Mouse (Mus musculus) neutrophil, adult 5-6 weeks (primary cell): Measurements from ENCODE around the gene Shb. TPM values are rescaled to one million over a fixed set of nuclear protein-coding genes. Genes with fewer than 3 reads are reported as not detected.

Experiments
- ATAC-seq: fragments of 151-379, 151-347 bp; 2 replicates; pipeline ENCODE4 v1.8.0; 2017; ENCODE audit warnings: mild to moderate bottlenecking, moderate TSS enrichment; ENCODE audit not compliant: insufficient number of reproducible peaks, poor library complexity, low FRiP score, severe bottlenecking; ENCODE audit errors: extremely low read depth
- total RNA-seq: library from RNA; stranded (forward); fragments of 200-1000 nt; gene quantifications from 2 replicates; pipeline ENCODE4 v1.2.3, GENCODE M21; 2017

The Shb gene
- 1.4 and 2.1 TPM in 2 replicates for total RNA-seq

DNA sequence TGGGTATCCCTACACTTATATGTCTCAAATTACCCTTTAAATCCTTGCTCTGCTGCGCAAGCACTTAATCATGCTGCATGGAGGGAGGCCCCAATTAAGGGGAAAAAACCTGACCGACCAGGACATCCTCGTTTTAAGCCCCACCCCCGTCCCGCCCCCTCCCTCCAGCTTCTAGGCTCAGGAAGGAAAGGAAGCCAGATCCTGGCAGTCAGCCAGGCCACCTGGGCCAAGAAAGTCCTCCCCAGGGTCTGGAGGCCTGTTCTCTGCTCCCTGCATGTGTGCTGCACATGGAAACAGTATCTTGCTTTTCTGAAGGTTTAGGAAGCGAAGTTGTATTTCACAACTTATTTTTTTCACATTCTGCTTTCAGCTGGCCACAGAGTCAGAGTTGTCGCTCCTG is at the start of gene Shb:
Gene Shb, minus strand, starts transcription at position 96 of the 400 bp plus-strand sequence.
- no peak for ATAC-seq

- ATAC-seq, result no peak
Measured at GRCm38 (mm10) chr4:45581095-45581494, 48.8 kb upstream of the Shb start.

- no peak for ATAC-seq
Measured at GRCm38 (mm10) chr4:45578554-45579370, 46.5 kb upstream of the Shb start.

GRCm38 (mm10) chr4:45577631-45578030 is 45.4 kb upstream of the Shb start:
- ATAC-seq, result no peak

DNA sequence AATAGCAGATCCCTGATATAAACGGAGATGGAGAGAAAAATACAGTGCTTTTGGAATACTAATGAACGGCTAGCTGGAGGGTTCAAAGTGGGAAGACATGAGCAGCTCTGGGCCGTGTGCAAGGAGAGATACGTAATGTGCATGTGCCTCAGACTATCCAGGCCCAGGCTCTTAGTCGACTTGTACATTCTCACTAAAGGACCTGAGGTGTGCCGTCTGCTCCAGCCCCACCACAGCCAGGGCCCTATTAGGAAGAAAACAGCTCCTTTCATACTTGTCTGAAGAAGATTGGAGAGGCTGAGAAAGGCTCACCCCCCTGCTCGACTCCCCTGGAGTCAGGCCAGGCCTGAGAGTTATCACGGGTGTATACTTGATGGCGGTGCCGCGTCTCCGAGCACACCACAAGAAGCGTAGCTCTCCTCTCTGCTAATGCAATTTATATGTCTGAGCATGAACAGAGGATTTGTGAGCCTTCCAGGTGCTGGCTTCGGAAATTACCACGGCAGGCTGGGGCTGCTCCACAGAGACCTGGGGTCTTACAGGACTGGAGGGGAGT is 42.4 kb upstream of the Shb start:
- ATAC-seq, result no peak

GRCm38 (mm10) chr4:45569521-45569920 is 37.3 kb upstream of the Shb start:
- 0 out of 2 replicates have a peak, but pooled peaks have one; percentile 3 for ATAC-seq

GRCm38 (mm10) chr4:45558211-45558610 is 25.9 kb upstream of the Shb start:
- no peak for ATAC-seq

- ATAC-seq, result no peak
Measured at GRCm38 (mm10) chr4:45552571-45552970, 20.3 kb upstream of the Shb start.

DNA sequence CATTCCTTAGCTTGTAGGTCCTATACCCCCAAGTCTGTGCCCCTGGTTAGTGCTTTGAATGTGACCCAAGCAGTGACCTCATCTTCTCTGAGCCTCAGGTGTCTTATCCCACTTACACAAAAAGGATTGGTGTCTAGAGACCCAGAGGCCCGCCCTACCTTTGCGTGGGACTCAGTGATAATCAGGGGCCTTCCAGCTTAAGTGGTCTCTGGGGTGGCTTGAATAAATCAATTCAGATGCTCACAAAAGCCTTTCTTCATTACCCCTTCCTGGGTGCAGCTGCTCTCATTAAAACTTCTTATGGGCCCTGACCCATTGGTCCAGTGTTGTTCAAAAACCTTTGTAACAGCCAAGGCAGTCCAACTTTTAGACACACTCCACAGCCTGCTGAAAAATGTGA is 18.7 kb upstream of the Shb start:
- no peak for ATAC-seq

- no peak for ATAC-seq
Measured at GRCm38 (mm10) chr4:45549514-45549913, 17.2 kb upstream of the Shb start.

- ATAC-seq, result no peak
Measured at GRCm38 (mm10) chr4:45545851-45546250, 13.6 kb upstream of the Shb start.

- ATAC-seq, result no peak
Measured at GRCm38 (mm10) chr4:45543481-45544051, 11.3 kb upstream of the Shb start.

- ATAC-seq, result no peak
Measured at GRCm38 (mm10) chr4:45540151-45540933, 8.1 kb upstream of the Shb start.

DNA sequence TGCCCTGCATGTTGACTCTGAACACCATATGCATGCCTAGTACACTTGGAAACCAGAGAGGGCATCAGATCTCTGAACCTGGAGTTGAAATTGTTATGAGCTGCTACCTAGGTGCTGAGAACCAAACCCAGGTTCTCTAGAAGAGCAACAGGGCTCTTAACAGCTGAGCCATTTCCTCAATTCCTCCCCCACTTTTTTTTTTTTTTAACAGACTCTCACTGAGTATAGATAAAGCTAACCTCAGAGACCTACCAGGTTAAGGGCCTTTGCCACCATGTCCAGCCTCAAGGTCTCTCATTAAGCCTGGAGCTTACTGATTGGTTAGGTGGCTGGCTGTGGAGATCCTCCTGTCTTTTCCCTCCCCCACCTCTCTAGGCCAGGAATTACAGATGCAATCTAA is 6.9 kb upstream of the Shb start:
- ATAC-seq, result no peak

DNA sequence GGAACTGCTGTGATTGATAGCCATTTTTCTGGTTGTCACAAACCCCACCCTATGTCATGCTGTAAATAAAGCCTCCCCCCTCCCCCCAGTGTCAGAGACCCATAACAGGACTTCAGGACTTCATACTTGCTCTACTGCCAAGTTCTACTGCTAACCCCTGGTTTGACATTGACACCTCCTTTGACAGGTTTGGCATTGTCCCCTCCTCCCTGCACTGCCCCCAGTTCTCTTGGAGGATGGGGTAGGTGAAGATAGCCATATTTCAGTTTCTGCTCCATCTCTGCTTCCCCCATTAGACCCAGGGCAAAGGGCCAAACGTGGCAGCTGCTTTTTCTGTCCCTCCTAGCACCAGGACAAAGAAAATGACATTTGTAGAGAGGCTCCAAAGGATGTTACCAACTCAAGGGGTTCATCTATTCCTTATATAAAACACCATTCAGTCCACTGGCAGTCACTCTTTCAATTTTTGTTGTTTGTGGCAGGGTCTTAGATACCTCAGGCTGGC is 1.2 kb upstream of the Shb start:
- no peak for ATAC-seq

DNA sequence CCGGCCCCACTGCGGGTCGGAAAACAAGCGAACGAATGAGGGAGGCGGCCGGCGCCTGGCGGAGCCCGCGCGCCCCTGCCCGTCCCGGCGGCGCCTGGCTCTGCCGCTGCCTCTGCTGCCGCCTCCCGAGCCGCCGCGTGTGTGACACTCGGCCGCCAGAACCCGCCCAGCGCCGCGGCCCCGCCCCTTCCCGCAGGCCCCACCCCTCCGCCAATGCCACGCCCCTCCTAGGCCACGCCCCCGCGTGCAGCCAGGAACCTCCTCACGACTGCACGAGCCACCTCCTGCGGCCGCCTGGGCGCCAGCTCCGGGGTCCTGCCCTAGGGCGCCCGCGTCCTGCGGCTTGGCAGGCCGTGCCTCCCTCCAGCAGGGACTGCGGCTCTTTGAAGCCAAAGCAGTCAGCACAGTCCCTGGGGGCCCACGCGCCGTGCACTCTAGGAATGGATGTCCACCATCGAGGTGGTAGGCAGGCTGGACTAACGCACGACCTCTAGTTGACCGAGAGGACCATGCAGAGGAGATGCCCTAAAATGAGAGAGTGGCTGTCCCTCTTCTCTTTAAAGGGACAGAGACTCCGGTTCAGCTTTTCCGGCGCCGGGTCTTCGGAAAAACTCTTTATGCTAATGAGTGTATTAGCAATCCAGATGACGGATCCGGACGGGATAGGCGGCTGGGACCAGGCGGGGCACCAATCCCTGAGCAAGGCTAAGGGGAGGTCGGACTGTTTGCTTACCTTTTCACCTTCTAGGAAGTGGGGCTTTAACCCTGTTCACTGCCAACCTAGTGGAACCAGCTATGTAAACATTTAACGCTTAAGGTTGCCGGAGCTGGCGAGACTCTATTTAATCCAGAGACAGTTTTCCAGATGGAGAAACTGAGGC is 1.4 kb downstream of the Shb start:
- ATAC-seq, result peak; percentile 61

- ATAC-seq, result no peak
Measured at GRCm38 (mm10) chr4:45529986-45530597, 2.2 kb downstream of the Shb start.
